Mouse (Mus musculus): ENCODE measurements at regions not wholly inside any gene's neighbourhood (a gene's known extent, or its start where the extent isn't known, plus 50 kb on each side); places are given as distances from the start of the nearest gene placed in this dataset.

DNA sequence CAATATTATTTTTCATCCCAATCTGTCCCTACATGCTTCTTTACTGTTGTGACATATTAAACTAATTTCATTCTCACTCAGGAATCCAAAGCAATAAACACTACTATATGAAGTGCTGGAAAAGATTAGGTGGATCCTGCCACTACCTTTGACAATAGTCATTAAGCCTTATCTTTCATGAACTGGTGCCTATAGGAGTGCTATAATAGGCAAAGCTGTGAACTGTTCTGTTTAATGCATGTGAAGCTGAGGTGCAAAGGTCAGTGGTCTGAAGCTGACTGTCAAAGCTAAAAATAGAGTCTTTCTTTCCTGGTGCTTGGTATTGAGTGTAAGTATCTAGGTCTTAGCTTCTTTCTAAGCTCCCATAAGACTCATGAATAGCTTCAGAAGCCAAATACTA, 336.6 kb downstream of the Parp8 start:
- TF ChIP-seq TAL1 (IDR thresholded peaks at IDR 0.05; ENCODE audit: low read length) (no peak), GATA1 (IDR thresholded peaks at IDR 0.05; ENCODE audit: low read length) (no peak)

Measured in erythroblast, embryonic 14.5 days (primary cell).